Mouse (Mus musculus): ENCODE data around the gene Vps9d1.

DNA sequence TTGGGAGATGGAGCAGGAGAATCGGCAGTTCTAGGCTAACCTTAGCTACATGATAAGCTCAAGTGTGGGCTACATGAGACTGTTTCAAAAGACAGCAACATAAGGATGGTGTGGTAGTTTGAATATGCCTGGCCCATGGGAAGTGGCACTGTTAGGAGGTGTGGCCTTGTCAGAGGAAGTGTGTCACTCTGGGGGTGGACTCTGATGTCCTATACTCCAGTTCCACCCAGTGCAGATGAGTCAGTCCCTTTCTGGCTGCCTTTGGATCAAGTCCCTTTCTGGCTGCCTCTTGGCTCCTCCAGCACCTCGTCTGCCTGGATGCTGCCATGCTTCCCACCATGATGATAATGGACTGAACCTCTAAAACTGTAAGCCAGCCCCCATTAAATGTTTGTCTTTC, 38.6 kb upstream of the Vps9d1 start:
- TF ChIP-seq CTCF (IDR thresholded peaks at IDR 0.05; ENCODE audit: control insufficient read depth, insufficient read depth, low read length) (no peak), POLR2A (IDR thresholded peaks at IDR 0.05; ENCODE audit: borderline replicate concordance, control insufficient read depth, low read depth, low read length) (no peak)
